Mouse (Mus musculus): ENCODE data around the gene Rora. TPM values are rescaled to one million over a fixed set of nuclear protein-coding genes. Genes with fewer than 3 reads are reported as not detected.

The Rora gene
- polyA plus RNA-seq, 1 experiment from 2014 or later, result 8.9 TPM

DNA sequence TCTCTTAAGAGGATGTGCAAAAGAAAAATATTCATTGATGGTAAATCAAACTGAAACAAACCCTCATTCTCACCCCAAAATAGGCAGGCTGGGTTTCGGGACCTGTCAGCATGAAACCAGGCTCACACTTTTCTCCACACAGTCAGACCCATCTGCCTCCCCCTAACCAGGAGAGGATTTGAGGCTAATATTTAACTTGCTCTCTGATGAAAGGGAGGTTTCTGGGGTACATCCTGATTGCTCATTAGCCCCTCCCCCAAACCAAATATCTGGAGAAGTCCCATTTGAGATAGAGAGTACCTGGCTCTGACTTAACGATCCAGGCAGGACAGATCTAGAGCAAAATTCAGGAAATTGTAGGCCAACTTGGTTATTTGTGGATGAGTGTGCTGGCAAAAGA lies 320.9 kb downstream of the Rora start:
- H3K9ac ChIP-seq, result no peak overlapping the region
- WGBS, result 86% methylated on average over 2 of the region's 2 CpGs
- no peaks in the 10 kb centered on the region for H3K9me3 ChIP-seq (replicated peaks)
- H3K4me3 ChIP-seq (replicated peaks), result no peak overlapping the region
- no peaks in the 10 kb centered on the region for H3K36me3 ChIP-seq
- H3K27ac ChIP-seq, result no peak overlapping the region
- no peaks in the 10 kb centered on the region for H3K4me1 ChIP-seq
- no peak overlapping the region for H3K4me2 ChIP-seq
- H3K27me3 ChIP-seq, result no peaks in the 10 kb centered on the region
- ATAC-seq (replicated peaks; ENCODE audit: low FRiP score), result no peak

DNA sequence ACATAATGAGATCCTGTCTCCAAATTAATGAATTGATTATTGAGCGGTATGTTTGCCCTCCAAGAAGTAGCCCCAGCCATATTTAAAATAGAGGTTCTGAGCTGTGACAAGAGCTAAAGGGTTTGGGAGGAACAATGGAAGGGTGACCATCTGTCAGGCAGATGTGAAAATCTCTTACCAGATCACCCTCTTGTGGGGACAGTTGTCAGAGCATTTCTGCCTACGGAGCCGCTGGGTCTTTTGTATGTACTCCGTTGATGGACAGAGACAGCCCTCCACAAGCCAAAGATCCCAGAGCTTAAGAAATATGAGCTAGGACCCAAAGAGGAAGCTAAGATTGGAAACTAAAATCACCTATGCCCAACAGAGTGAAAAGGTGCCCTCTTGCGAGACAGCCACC lies 322.6 kb downstream of the Rora start:
- H3K4me2 ChIP-seq, result no peak overlapping the region
- H3K9ac ChIP-seq, result no peak overlapping the region
- 78% methylated on average over 5 of the region's 5 CpGs for WGBS
- H3K4me1 ChIP-seq, result no peaks in the 10 kb centered on the region
- ATAC-seq (replicated peaks; ENCODE audit: low FRiP score), result no peak
- H3K4me3 ChIP-seq (replicated peaks), result no peak overlapping the region
- no peaks in the 10 kb centered on the region for H3K36me3 ChIP-seq
- no peaks in the 10 kb centered on the region for H3K27me3 ChIP-seq
- H3K9me3 ChIP-seq (replicated peaks), result no peaks in the 10 kb centered on the region
- no peak overlapping the region for H3K27ac ChIP-seq

DNA sequence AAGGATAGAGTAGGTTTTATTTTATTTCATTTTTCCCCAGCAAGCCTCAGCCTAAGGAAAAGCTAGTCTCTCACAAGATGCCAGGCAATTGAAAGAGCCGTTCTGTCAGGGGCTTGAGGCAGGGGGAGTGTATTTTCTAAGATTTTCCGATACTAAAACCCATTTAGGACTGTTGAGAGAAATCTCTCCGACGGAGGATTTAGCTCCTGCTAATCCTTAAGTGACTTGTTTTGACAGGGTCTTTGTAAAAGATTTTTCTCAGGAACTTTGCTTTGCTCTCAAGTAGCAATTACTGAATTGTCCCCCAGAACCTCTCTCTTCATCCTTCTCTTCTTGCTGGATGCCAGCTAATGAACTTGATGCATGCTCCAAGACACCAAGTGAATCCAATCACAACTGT lies 323.3 kb downstream of the Rora start:
- 71% methylated on average over 4 of the region's 4 CpGs for WGBS
- no peaks in the 10 kb centered on the region for H3K9me3 ChIP-seq (replicated peaks)
- H3K27ac ChIP-seq, result no peak overlapping the region
- H3K27me3 ChIP-seq, result no peaks in the 10 kb centered on the region
- H3K4me1 ChIP-seq, result no peaks in the 10 kb centered on the region
- no peaks in the 10 kb centered on the region for H3K36me3 ChIP-seq
- no peak for ATAC-seq (replicated peaks; ENCODE audit: low FRiP score)
- no peak overlapping the region for H3K4me3 ChIP-seq (replicated peaks)
- H3K4me2 ChIP-seq, result no peak overlapping the region
- no peak overlapping the region for H3K9ac ChIP-seq

DNA sequence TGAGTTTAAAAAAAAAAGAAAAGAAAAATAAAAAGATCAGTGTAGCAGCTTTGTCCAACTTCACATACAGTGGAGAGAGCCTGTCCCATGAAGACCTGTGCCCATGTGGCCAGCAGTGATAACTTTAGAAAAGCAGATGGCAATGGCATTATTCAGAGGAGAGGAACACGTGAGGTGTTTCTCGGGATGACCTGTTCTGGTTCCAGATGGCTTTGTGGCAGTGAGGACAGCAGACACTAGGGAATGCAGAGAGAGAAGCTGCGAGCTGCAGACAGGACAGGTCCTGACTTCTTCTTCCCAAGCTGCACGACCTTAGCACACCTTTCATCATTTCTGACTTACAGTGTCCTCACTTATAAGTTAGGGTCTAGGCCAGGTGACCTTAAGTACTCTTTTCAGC lies 325.1 kb downstream of the Rora start:
- no peak overlapping the region for H3K4me2 ChIP-seq
- WGBS, result 75% methylated on average over 4 of the region's 4 CpGs
- no peak overlapping the region for H3K9ac ChIP-seq
- H3K9me3 ChIP-seq (replicated peaks), result no peaks in the 10 kb centered on the region
- H3K27me3 ChIP-seq, result no peaks in the 10 kb centered on the region
- ATAC-seq (replicated peaks; ENCODE audit: low FRiP score), result no peak
- no peak overlapping the region for H3K4me3 ChIP-seq (replicated peaks)
- H3K36me3 ChIP-seq, result no peaks in the 10 kb centered on the region
- no peaks in the 10 kb centered on the region for H3K4me1 ChIP-seq
- H3K27ac ChIP-seq, result no peak overlapping the region

DNA sequence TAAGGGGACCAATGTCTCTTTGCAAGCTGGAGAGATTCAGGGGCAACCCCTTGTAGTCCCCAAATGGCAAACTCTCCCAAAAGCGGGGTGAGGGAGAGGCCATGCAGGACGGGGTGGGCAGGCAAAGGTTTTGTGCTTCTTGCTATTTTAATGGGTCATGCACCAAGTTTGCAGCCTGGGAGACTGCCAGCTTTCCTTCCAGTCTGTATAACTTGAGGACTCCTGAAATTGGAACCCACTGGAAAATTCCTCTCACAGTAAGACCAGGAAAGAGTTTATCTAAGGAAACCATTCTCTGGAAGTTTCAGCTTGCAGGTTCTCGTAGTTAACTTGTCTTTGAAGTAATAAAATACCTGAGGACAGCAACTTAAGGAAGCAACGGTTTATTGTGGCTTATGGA lies 326.5 kb downstream of the Rora start:
- no peaks in the 10 kb centered on the region for H3K9me3 ChIP-seq (replicated peaks)
- ATAC-seq (replicated peaks; ENCODE audit: low FRiP score), result no peak
- H3K4me3 ChIP-seq (replicated peaks), result no peak overlapping the region
- H3K27ac ChIP-seq, result no peak overlapping the region
- no peaks in the 10 kb centered on the region for H3K36me3 ChIP-seq
- no peaks in the 10 kb centered on the region for H3K4me1 ChIP-seq
- H3K4me2 ChIP-seq, result no peak overlapping the region
- 56% methylated on average over 4 of the region's 4 CpGs for WGBS
- H3K9ac ChIP-seq, result no peak overlapping the region
- H3K27me3 ChIP-seq, result no peaks in the 10 kb centered on the region

DNA sequence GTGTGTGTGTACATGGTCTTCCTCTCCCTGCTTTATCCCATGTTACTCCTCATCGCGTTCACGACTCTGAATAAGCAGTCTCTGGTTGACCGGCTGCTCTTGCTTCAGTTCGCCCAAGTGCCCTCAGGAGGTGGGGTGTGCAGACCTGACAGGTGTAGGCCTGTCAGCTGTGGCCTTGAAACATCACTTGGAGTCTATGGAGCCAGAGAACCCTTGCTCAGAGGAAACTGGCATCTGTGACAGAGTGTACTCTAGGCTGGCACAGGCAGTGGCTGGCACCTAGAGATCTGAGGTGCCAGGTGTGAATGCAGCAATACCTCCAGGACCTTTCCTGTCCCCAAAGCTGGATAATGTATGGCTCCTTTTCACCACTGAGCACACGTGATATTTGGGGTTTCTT lies 331.5 kb downstream of the Rora start:
- no peak overlapping the region for H3K4me3 ChIP-seq (replicated peaks)
- no peak overlapping the region for H3K4me2 ChIP-seq
- H3K9ac ChIP-seq, result no peak overlapping the region
- no peaks in the 10 kb centered on the region for H3K27me3 ChIP-seq
- H3K9me3 ChIP-seq (replicated peaks), result no peaks in the 10 kb centered on the region
- 66% methylated on average over 6 of the region's 6 CpGs for WGBS
- no peak for ATAC-seq (replicated peaks; ENCODE audit: low FRiP score)
- H3K27ac ChIP-seq, result no peak overlapping the region
- no peaks in the 10 kb centered on the region for H3K36me3 ChIP-seq
- peaks cover 10% of the 10 kb centered on the region; the same call in 1 of the 2 replicates for H3K4me1 ChIP-seq

DNA sequence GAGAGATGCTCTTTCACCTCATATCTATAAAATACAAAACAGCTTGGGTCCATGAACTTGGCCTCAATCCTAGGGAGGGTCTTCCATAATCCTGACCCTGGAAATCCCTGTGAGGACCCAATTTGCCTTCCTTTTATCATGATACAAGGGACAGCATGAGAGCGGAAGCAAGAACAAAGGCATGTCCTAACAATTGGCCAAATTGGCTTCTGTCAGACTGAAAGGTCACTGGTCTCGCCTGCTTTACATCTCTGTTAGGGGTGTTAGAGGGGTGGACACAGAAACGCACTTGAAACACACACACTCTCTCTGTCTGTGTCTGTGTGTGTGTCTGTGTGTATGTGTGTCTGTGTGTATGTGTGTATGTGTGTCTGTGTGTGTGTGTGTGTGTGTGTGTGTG lies 332.2 kb downstream of the Rora start:
- H3K4me2 ChIP-seq, result no peak overlapping the region
- H3K4me3 ChIP-seq (replicated peaks), result no peak overlapping the region
- H3K9ac ChIP-seq, result no peak overlapping the region
- no peaks in the 10 kb centered on the region for H3K9me3 ChIP-seq (replicated peaks)
- WGBS, result 67% methylated on average over 3 of the region's 3 CpGs
- no peak for ATAC-seq (replicated peaks; ENCODE audit: low FRiP score)
- H3K27ac ChIP-seq, result no peak overlapping the region
- H3K4me1 ChIP-seq, result peaks cover 10% of the 10 kb centered on the region; the same call in 1 of the 2 replicates
- no peaks in the 10 kb centered on the region for H3K27me3 ChIP-seq
- H3K36me3 ChIP-seq, result no peaks in the 10 kb centered on the region

DNA sequence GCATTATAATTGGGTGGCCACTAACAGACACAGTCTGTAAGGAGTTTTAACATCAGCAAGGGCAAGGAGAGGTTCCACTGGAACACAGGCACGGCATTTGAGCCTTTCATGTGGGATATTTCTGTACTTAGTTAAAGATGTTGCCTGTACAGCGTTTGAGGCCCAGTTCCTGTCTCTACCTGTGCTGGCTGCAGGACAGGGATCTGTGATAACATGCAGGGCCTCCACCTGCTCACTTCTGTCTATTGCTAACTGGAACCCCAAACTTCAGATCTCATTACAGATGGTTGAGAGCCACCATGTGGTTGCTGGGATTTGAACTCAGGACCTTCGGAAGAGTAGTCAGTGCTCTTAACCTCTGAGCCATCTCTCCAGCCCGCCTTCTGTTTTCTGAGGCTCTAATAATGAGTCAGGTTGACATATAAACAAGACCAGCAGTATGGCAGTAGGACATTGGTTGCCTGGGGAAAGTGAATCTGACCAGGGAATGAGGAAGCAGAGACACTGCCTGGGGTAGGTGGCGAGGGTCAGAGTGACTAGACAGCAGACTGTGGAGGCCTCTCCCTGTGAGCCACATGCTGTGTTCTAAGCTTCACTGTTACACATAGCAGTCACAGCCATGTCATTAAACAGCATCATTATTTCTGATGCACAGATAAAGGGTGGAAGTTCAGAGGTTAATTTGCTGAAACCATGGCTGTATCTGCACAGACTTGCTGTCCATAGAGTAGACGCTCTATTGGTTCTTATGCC lies 333.9 kb downstream of the Rora start:
- H3K9me3 ChIP-seq (replicated peaks), result no peaks in the 10 kb centered on the region
- no peak for ATAC-seq (replicated peaks; ENCODE audit: low FRiP score)
- 85% methylated on average over 6 of the region's 6 CpGs for WGBS
- no peaks in the 10 kb centered on the region for H3K27me3 ChIP-seq
- no peak overlapping the region for H3K27ac ChIP-seq
- H3K4me1 ChIP-seq, result peaks cover 10% of the 10 kb centered on the region; the same call in 1 of the 2 replicates
- H3K4me3 ChIP-seq (replicated peaks), result no peak overlapping the region
- no peaks in the 10 kb centered on the region for H3K36me3 ChIP-seq
- H3K4me2 ChIP-seq, result no peak overlapping the region
- no peak overlapping the region for H3K9ac ChIP-seq

DNA sequence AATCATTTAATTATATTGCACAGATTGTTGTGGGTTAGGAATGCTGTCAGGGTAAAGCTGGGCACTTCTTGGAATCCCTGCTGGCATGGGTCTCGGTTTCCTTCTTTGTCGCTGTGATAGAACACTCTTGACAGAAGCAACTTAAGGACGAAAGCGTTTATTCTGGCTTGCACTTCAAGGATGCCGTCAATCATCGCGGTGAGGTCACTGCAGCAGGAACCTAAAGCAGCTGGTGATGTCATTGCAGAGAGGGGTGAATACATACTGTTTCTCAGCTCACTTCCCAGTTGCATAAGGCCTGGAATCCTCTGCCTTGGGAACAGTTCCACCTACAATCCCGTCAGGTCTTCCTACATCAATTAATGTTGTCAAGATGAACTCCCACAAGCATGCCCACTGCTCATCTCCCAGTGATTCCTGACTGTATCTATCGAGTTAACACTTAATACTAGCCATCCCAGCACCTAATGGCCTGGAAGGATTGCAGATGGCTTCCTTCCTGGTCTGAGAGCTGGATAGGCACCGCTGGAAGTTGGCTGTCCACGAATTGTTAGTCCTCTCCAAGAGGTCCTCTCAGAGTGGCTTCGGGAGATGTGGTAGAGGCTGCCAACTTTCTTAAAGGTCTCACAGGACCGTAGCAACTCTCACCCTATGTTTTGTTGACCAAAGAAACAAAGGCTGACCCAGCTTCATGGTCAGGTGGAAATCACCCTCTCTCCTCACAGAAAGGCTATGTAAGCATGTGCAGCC lies 334.8 kb downstream of the Rora start:
- 71% methylated on average over 13 of the region's 13 CpGs for WGBS
- H3K4me1 ChIP-seq, result peaks cover 10% of the 10 kb centered on the region; the same call in 1 of the 2 replicates
- H3K27me3 ChIP-seq, result no peaks in the 10 kb centered on the region
- no peak overlapping the region for H3K27ac ChIP-seq
- no peaks in the 10 kb centered on the region for H3K36me3 ChIP-seq
- H3K9ac ChIP-seq, result no peak overlapping the region
- H3K4me3 ChIP-seq (replicated peaks), result no peak overlapping the region
- H3K4me2 ChIP-seq, result no peak overlapping the region
- ATAC-seq (replicated peaks; ENCODE audit: low FRiP score), result no peak
- H3K9me3 ChIP-seq (replicated peaks), result no peaks in the 10 kb centered on the region

DNA sequence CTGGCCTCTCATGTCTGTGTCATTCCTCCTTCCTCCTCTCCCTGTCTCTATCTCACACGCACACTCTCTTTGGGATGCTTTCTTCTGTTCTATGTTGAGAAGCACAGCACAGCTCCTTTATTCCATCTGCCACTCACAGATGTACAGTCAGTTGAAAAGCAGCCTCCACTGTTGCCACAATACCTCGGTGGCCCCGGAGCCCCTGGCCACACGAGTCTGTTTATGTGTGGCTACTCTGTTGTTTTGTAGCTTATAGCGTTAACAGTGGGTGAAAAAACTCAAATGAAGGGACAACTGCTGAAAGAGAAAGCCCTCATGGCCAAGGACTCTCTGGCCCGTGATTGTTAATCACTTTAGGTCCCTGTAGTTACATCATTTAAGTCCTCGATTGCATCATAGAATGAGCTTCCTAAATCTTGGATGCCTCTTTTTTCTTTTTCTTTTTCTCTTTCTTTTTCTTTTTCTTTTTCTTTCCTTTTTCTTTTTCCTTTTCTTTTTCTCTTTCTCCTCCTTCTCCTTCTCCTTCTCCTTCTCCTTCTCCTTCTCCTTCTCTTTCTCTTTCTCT lies 336.4 kb downstream of the Rora start:
- no peak overlapping the region for H3K4me3 ChIP-seq (replicated peaks)
- H3K9ac ChIP-seq, result no peak overlapping the region
- H3K9me3 ChIP-seq (replicated peaks), result no peaks in the 10 kb centered on the region
- no peaks in the 10 kb centered on the region for H3K36me3 ChIP-seq
- no peak overlapping the region for H3K4me2 ChIP-seq
- H3K27ac ChIP-seq, result no peak overlapping the region
- peaks cover 10% of the 10 kb centered on the region; the same call in 1 of the 2 replicates for H3K4me1 ChIP-seq
- no peaks in the 10 kb centered on the region for H3K27me3 ChIP-seq
- ATAC-seq (replicated peaks; ENCODE audit: low FRiP score), result no peak
- whole genome bisulfite sequencing, result 72% methylated on average over 7 of the region's 7 CpGs

DNA sequence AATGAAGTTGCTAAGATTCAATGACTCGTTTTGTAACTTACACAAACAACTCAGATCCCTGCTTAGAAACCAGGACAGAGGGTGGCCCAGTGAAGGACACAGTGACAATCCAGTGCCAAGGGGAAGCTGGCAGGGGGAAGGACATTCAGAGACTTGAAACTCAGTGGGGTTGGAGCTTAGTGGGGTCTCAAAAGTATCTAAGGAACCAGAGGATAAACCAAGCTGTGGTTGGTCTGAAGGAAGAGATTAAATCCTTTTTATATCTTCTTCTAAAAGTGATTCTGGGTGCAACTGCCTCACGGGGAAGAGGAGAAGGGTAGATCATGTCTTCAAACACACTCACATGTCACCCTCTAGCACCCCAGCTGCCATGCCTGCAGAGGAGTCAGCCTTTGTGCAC lies 340.3 kb downstream of the Rora start:
- H3K9ac ChIP-seq, result no peak overlapping the region
- WGBS, result 56% methylated on average over 2 of the region's 2 CpGs
- no peaks in the 10 kb centered on the region for H3K4me1 ChIP-seq
- H3K36me3 ChIP-seq, result no peaks in the 10 kb centered on the region
- no peak for ATAC-seq (replicated peaks; ENCODE audit: low FRiP score)
- H3K27ac ChIP-seq, result no peak overlapping the region
- H3K4me2 ChIP-seq, result no peak overlapping the region
- H3K4me3 ChIP-seq (replicated peaks), result no peak overlapping the region
- H3K9me3 ChIP-seq (replicated peaks), result peaks cover 6% of the 10 kb centered on the region; the same call in 1 of the 2 replicates
- H3K27me3 ChIP-seq, result no peaks in the 10 kb centered on the region

DNA sequence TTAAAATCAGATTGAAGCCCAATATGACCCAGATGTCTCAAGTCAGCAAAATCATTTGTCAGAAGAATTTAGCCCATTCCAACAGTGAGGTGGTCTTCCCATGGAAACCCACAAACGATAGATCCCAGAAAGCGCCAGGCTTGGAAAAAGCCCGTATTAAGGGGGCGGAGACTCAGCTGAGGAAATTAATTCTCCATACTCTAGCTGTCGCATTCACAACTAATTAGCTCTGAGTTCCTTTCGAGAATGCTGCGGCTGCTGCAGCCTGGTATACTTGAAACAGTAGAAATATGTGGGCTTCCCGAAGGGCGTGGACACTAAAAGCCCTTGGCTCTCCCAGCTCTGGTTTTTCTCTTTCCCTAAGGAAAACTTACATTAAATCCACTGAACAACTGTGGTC lies 345.4 kb downstream of the Rora start:
- no peak for ATAC-seq (replicated peaks; ENCODE audit: low FRiP score)
- Histone ChIP-seq H3K9ac (no peak overlapping the region), H3K27ac (no peak overlapping the region), H3K9me3 (replicated peaks) (peaks cover 6% of the 10 kb centered on the region; the same call in 1 of the 2 replicates), H3K4me2 (no peak overlapping the region), H3K4me1 (no peaks in the 10 kb centered on the region), H3K27me3 (no peaks in the 10 kb centered on the region), H3K4me3 (replicated peaks) (no peak overlapping the region), H3K36me3 (no peaks in the 10 kb centered on the region)
- 91% methylated on average over 9 of the region's 9 CpGs for WGBS
